Mouse (Mus musculus) heart, adult 2 months (tissue): Measurements from ENCODE around the gene Jsrp1.

Source experiments
- CTCF ChIP-seq: fragments of 200-600 bp; IDR thresholded peaks from 2 replicates; pipeline ENCODE4 v1.8.1; 2022; ENCODE audit warnings: antibody characterized with exemption, mild to moderate bottlenecking, moderate library complexity
- EP300 ChIP-seq: fragments of 200-500 bp; IDR thresholded peaks from 2 replicates; pipeline ENCODE4 v1.6.1; 2011; ENCODE audit warnings: low read depth, low read length, control low read depth; ENCODE audit not compliant: insufficient read depth
- POLR2A ChIP-seq: fragments of 200-500 bp; IDR thresholded peaks from 2 replicates; pipeline ENCODE4 v1.6.1; 2011; ENCODE audit warnings: mild to moderate bottlenecking, low read depth, low read length, control low read depth; ENCODE audit not compliant: insufficient read depth

DNA sequence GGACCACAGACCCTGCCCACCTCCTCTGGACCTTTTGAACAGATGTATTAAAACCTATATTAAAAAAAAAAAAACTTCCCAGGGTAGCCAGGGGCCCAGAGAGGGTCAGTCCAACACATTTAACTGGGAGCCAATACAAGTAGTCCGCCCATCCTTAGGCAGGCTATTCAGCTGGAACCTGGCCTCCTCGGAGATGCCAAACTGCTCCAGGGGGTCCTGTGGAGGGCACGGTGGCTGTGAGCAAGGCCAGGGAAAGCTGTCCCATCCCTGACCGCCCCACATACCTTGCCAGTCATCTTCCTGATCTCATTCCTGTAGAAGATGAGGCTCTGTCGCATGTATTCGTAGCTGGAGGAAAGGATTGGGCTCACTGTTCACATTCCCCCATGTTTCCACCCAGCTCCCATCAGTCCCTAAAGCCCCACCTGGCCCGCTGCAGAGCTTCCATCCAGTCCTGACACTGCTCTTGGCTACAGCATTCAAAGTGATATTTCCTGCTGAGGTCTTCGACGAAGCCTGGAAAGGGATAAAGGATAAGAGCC is 16.9 kb downstream of the Jsrp1 start:
- TF ChIP-seq CTCF (no peak), POLR2A (no peak), EP300 (no peak)
